Mouse (Mus musculus) limb, embryonic 13.5 days (tissue): ENCODE measurements at regions not wholly inside any gene's neighbourhood (a gene's known extent, or its start where the extent isn't known, plus 50 kb on each side); places are given as distances from the start of the nearest gene placed in this dataset.

Source experiments
- ATAC-seq: fragments of 200-750 bp; cut with Nextera tagmentation; 2 replicates; pipeline ENCODE4 v1.8.0; 2017; ENCODE audit warnings: low read depth, moderate number of reproducible peaks, moderate TSS enrichment; ENCODE audit not compliant: low FRiP score
- H3K27ac ChIP-seq: fragments of 300-500 bp; sonication (generic); 2 replicates; pipeline ENCODE4 v1.5.1; 2015; ENCODE audit warnings: inconsistent platforms, mild to moderate bottlenecking, moderate library complexity
- H3K27me3 ChIP-seq: fragments of 300-500 bp; sonication (generic); 2 replicates; pipeline ENCODE4 v1.6.1; 2015; ENCODE audit warnings: mild to moderate bottlenecking, inconsistent platforms
- H3K36me3 ChIP-seq: fragments of 300-500 bp; sonication (generic); 2 replicates; pipeline ENCODE4 v1.6.1; 2015; ENCODE audit warnings: inconsistent platforms, mild to moderate bottlenecking, moderate library complexity
- H3K4me1 ChIP-seq: fragments of 300-500 bp; sonication (generic); 2 replicates; pipeline ENCODE4 v1.6.1; 2015; ENCODE audit warnings: inconsistent platforms
- H3K4me2 ChIP-seq: fragments of 300-500 bp; sonication (generic); replicated peaks from 2 replicates; pipeline ENCODE4 v1.6.1; 2015; ENCODE audit warnings: inconsistent platforms, mild to moderate bottlenecking, moderate library complexity
- H3K4me3 ChIP-seq: fragments of 300-500 bp; sonication (generic); 2 replicates; pipeline ENCODE4 v1.5.1; 2015; ENCODE audit warnings: moderate library complexity, mild to moderate bottlenecking, inconsistent platforms
- H3K9ac ChIP-seq: fragments of 300-500 bp; sonication (generic); 2 replicates; pipeline ENCODE4 v1.6.1; 2015; ENCODE audit warnings: mild to moderate bottlenecking, inconsistent platforms
- H3K9me3 ChIP-seq: fragments of 300-500 bp; sonication (generic); 2 replicates; pipeline ENCODE4 v1.6.1; 2016; ENCODE audit warnings: inconsistent platforms
- WGBS: fragments of 180-500 bp; shearing (Covaris S2); methylation state at CpG from one replicate; pipeline ENCODE4 v1.1.7; 2015; 5-methylcytosine and 5-hydroxymethylcytosine counted together

- 74% methylated on average over 1 of the region's 1 CpGs for WGBS
- no peaks in the 10 kb centered on the region for H3K9me3 ChIP-seq
- no peak for ATAC-seq
These were observed 167.7 kb upstream of the Sdk2 start for GRCm38 (mm10) chr11:114234542-114234910.

GRCm38 (mm10) chr11:114233636-114234541 is 167.0 kb upstream of the Sdk2 start:
- no peak overlapping the region for H3K4me3 ChIP-seq
- H3K27me3 ChIP-seq = 0 out of 2 replicates have a peak, but pooled peaks cover 5% of the 10 kb centered on the region
- 0 out of 2 replicates have a peak, but pooled peaks cover 4% of the 10 kb centered on the region for H3K9me3 ChIP-seq
- ATAC-seq = no peak
- no peak overlapping the region for H3K4me2 ChIP-seq
- no peaks in the 10 kb centered on the region for H3K36me3 ChIP-seq
- 83% methylated on average over 19 of the region's 19 CpGs for WGBS
- no peak overlapping the region for H3K27ac ChIP-seq
- H3K4me1 ChIP-seq = peaks cover 24% of the 10 kb centered on the region
- H3K9ac ChIP-seq = no peak overlapping the region

More at GRCm38 (mm10) chr11:114234542-114234910, 167.7 kb upstream of the Sdk2 start:
- Histone ChIP-seq H3K9ac (no peak overlapping the region), H3K27ac (no peak overlapping the region), H3K27me3 (0 out of 2 replicates have a peak, but pooled peaks cover 5% of the 10 kb centered on the region), H3K4me3 (no peak overlapping the region), H3K36me3 (no peaks in the 10 kb centered on the region), H3K4me2 (no peak overlapping the region), H3K4me1 (peaks cover 27% of the 10 kb centered on the region)

GRCm38 (mm10) chr11:114231841-114232240 is 165.0 kb upstream of the Sdk2 start:
- H3K36me3 ChIP-seq = no peaks in the 10 kb centered on the region
- H3K27me3 ChIP-seq = 0 out of 2 replicates have a peak, but pooled peaks cover 5% of the 10 kb centered on the region
- H3K4me1 ChIP-seq = peaks cover 21% of the 10 kb centered on the region
- WGBS = 72% methylated on average over 4 of the region's 4 CpGs
- H3K9ac ChIP-seq = no peak overlapping the region
- H3K27ac ChIP-seq = no peak overlapping the region
- H3K4me3 ChIP-seq = no peak overlapping the region
- 0 out of 2 replicates have a peak, but pooled peaks cover 5% of the 10 kb centered on the region for H3K9me3 ChIP-seq
- H3K4me2 ChIP-seq = no peak overlapping the region
- ATAC-seq = no peak

GRCm38 (mm10) chr11:114229763-114230162 is 162.9 kb upstream of the Sdk2 start:
- H3K36me3 ChIP-seq = no peaks in the 10 kb centered on the region
- ATAC-seq = peak; percentile 67; the same call in 1 of the 2 replicates
- H3K9me3 ChIP-seq = 0 out of 2 replicates have a peak, but pooled peaks cover 5% of the 10 kb centered on the region
- peaks cover 5% of the 10 kb centered on the region; the same call in 1 of the 2 replicates for H3K27me3 ChIP-seq
- peak overlapping the region; percentile 4; the same call in 1 of the 2 replicates for H3K4me2 ChIP-seq
- H3K27ac ChIP-seq = peak overlapping the region; percentile 61; the same call in 1 of the 2 replicates
- H3K4me1 ChIP-seq = peaks cover 21% of the 10 kb centered on the region
- no peak overlapping the region for H3K4me3 ChIP-seq
- H3K9ac ChIP-seq = no peak overlapping the region
- WGBS = 10% methylated on average over 8 of the region's 8 CpGs

GRCm38 (mm10) chr11:114229196-114229595 is 162.3 kb upstream of the Sdk2 start:
- ATAC-seq = 0 out of 2 replicates have a peak, but pooled peaks have one; percentile 31
- no peak overlapping the region for H3K9ac ChIP-seq
- peak overlapping the region; percentile 61 for H3K27ac ChIP-seq

GRCm38 (mm10) chr11:114226553-114226952 is 159.7 kb upstream of the Sdk2 start:
- H3K27ac ChIP-seq = no peak overlapping the region
- H3K27me3 ChIP-seq = no peaks in the 10 kb centered on the region; the same call in 1 of the 2 replicates
- no peaks in the 10 kb centered on the region for H3K36me3 ChIP-seq
- H3K9ac ChIP-seq = no peak overlapping the region
- no peak overlapping the region for H3K4me2 ChIP-seq
- ATAC-seq = no peak
- H3K9me3 ChIP-seq = peaks cover 5% of the 10 kb centered on the region; the same call in 1 of the 2 replicates
- WGBS = 91% methylated on average over 13 of the region's 13 CpGs
- H3K4me1 ChIP-seq = peaks cover 7% of the 10 kb centered on the region
- H3K4me3 ChIP-seq = no peak overlapping the region

More at GRCm38 (mm10) chr11:114229196-114229595, 162.3 kb upstream of the Sdk2 start:
- Histone ChIP-seq H3K4me1 (peaks cover 21% of the 10 kb centered on the region), H3K27me3 (peaks cover 5% of the 10 kb centered on the region; the same call in 1 of the 2 replicates), H3K9me3 (0 out of 2 replicates have a peak, but pooled peaks cover 5% of the 10 kb centered on the region), H3K4me2 (no peak overlapping the region), H3K36me3 (no peaks in the 10 kb centered on the region), H3K4me3 (no peak overlapping the region)
- WGBS = 83% methylated on average over 6 of the region's 6 CpGs

GRCm38 (mm10) chr11:114224706-114225105 is 157.9 kb upstream of the Sdk2 start:
- Histone ChIP-seq H3K9ac (no peak overlapping the region), H3K4me3 (no peak overlapping the region), H3K4me1 (peaks cover 5% of the 10 kb centered on the region), H3K27me3 (no peaks in the 10 kb centered on the region; the same call in 1 of the 2 replicates), H3K36me3 (no peaks in the 10 kb centered on the region), H3K27ac (no peak overlapping the region), H3K4me2 (no peak overlapping the region), H3K9me3 (peaks cover 5% of the 10 kb centered on the region; the same call in 1 of the 2 replicates)
- ATAC-seq = no peak
- WGBS = 83% methylated on average over 2 of the region's 2 CpGs

GRCm38 (mm10) chr11:114223061-114223460 is 156.2 kb upstream of the Sdk2 start:
- H3K4me3 ChIP-seq = no peak overlapping the region
- no peak for ATAC-seq
- no peaks in the 10 kb centered on the region for H3K36me3 ChIP-seq
- H3K27ac ChIP-seq = no peak overlapping the region
- H3K9me3 ChIP-seq = no peaks in the 10 kb centered on the region; the same call in 1 of the 2 replicates
- H3K9ac ChIP-seq = no peak overlapping the region
- H3K4me2 ChIP-seq = no peak overlapping the region
- WGBS = 81% methylated on average over 3 of the region's 3 CpGs
- H3K4me1 ChIP-seq = peaks cover 14% of the 10 kb centered on the region
- H3K27me3 ChIP-seq = peaks cover 6% of the 10 kb centered on the region

- no peaks in the 10 kb centered on the region; the same call in 1 of the 2 replicates for H3K9me3 ChIP-seq
- H3K4me2 ChIP-seq = no peak overlapping the region
- 87% methylated on average over 2 of the region's 2 CpGs for WGBS
- H3K9ac ChIP-seq = no peak overlapping the region
- no peaks in the 10 kb centered on the region for H3K36me3 ChIP-seq
- no peak overlapping the region for H3K27ac ChIP-seq
- H3K4me3 ChIP-seq = no peak overlapping the region
- peaks cover 32% of the 10 kb centered on the region for H3K4me1 ChIP-seq
- peaks cover 24% of the 10 kb centered on the region; the same call in 1 of the 2 replicates for H3K27me3 ChIP-seq
- no peak for ATAC-seq
These were observed 153.6 kb upstream of the Sdk2 start for GRCm38 (mm10) chr11:114220466-114220865.

- WGBS = 19% methylated on average over 9 of the region's 9 CpGs
- no peak overlapping the region for H3K4me3 ChIP-seq
- peaks cover 37% of the 10 kb centered on the region for H3K4me1 ChIP-seq
- H3K27me3 ChIP-seq = peaks cover 24% of the 10 kb centered on the region; the same call in 1 of the 2 replicates
- no peaks in the 10 kb centered on the region; the same call in 1 of the 2 replicates for H3K9me3 ChIP-seq
- H3K9ac ChIP-seq = no peak overlapping the region
- H3K27ac ChIP-seq = no peak overlapping the region
- H3K4me2 ChIP-seq = no peak overlapping the region
- no peak for ATAC-seq
- no peaks in the 10 kb centered on the region for H3K36me3 ChIP-seq
These were observed 152.1 kb upstream of the Sdk2 start for GRCm38 (mm10) chr11:114218732-114219506.

- ATAC-seq = no peak
- peak overlapping the region; percentile 30 for H3K4me3 ChIP-seq
- 0 out of 2 replicates have a peak overlapping the region, but pooled peaks have one; percentile 5 for H3K9ac ChIP-seq
These were observed 150.5 kb upstream of the Sdk2 start for GRCm38 (mm10) chr11:114217245-114217757.

More at GRCm38 (mm10) chr11:114217245-114217757, 150.5 kb upstream of the Sdk2 start:
- no peaks in the 10 kb centered on the region for H3K9me3 ChIP-seq
- peaks cover 37% of the 10 kb centered on the region for H3K4me1 ChIP-seq
- WGBS = 2% methylated on average over 15 of the region's 15 CpGs
- H3K27ac ChIP-seq = no peak overlapping the region
- H3K36me3 ChIP-seq = no peaks in the 10 kb centered on the region
- H3K27me3 ChIP-seq = peaks cover 24% of the 10 kb centered on the region; the same call in 1 of the 2 replicates
- H3K4me2 ChIP-seq = peak overlapping the region; percentile 57
